Mouse (Mus musculus) left cerebral cortex, postnatal 14 days (tissue): ENCODE measurements around the gene Efna4. TPM values are rescaled to one million over a fixed set of nuclear protein-coding genes. Genes with fewer than 3 reads are reported as not detected.

ENCODE experiments used
- DNase-seq, 2 experiments: peaks; one replicate each; pipeline ENCODE4 v3.0.0; 2021 to 2022; ENCODE audit warnings: low spot score in 2 of 2, mixed read lengths in 1 of 2
- intact Hi-C: fragments of 180-260 bp; cut with DNase I; formaldehyde crosslinking; loops from one replicate; pipeline ENCODE4 v1.15.1; 2025
- total RNA-seq, 2 experiments: library from RNA; stranded (reverse); gene quantifications; 2 replicates each; pipeline ENCODE4 v1.2.3; 2021

The Efna4 gene
- total RNA-seq, 2 experiments from 2014 or later: 0.29 to 0.61 TPM

GRCm38 (mm10) chr3:89337062-89337720 is 637 bp downstream of the Efna4 start:
- intact Hi-C loops: no loop called here
- no peak for DNase-seq

- DNase-seq: no peak
- intact Hi-C loops: no loop called here
Observed at GRCm38 (mm10) chr3:89336529-89336928, 1.3 kb downstream of the Efna4 start.

GRCm38 (mm10) chr3:89333053-89333452 is 4.8 kb downstream of the Efna4 start:
- DNase-seq: no peak
- intact Hi-C loops: no loop called here

GRCm38 (mm10) chr3:89332476-89332875 is 5.4 kb downstream of the Efna4 start:
- DNase-seq: no peak
- intact Hi-C loops: no loop called here

- intact Hi-C loops: no loop called here
- no peak for DNase-seq
Observed at GRCm38 (mm10) chr3:89332013-89332412, 5.8 kb downstream of the Efna4 start.

GRCm38 (mm10) chr3:89331561-89331960 is 6.3 kb downstream of the Efna4 start:
- DNase-seq: no peak
- intact Hi-C loops: no loop called here

GRCm38 (mm10) chr3:89330948-89331347 is 6.9 kb downstream of the Efna4 start:
- DNase-seq: no peak
- intact Hi-C loops: no loop called here

- DNase-seq: no peak
- intact Hi-C loops: no loop called here
Observed at GRCm38 (mm10) chr3:89330346-89330745, 7.5 kb downstream of the Efna4 start.

GRCm38 (mm10) chr3:89328623-89329022 is 9.2 kb downstream of the Efna4 start:
- intact Hi-C loops: no loop called here
- no peak for DNase-seq

- no peak for DNase-seq
Observed at GRCm38 (mm10) chr3:89327371-89327870, 10.4 kb downstream of the Efna4 start.

GRCm38 (mm10) chr3:89325882-89326281 is 11.9 kb downstream of the Efna4 start:
- intact Hi-C loops: no loop called here

More at GRCm38 (mm10) chr3:89327371-89327870, 10.4 kb downstream of the Efna4 start:
- intact Hi-C loops: no loop called here

GRCm38 (mm10) chr3:89322514-89323165 is 15.2 kb downstream of the Efna4 start, which contains the start of gene Efna3:
TSS of gene Efna3 (minus strand) at chr3:89322965.
- peak; percentile 90 to 93 for DNase-seq
- intact Hi-C loops: no loop called here

More at GRCm38 (mm10) chr3:89325882-89326281, 11.9 kb downstream of the Efna4 start:
- no peak for DNase-seq

GRCm38 (mm10) chr3:89322131-89322500 is 15.7 kb downstream of the Efna4 start:
- intact Hi-C loops: no loop called here
- peak in 1 of 2 experiments; percentile 35 for DNase-seq

- intact Hi-C loops: no loop called here
- peak; percentile 49 to 68 for DNase-seq
Observed at GRCm38 (mm10) chr3:89321183-89322130, 16.4 kb downstream of the Efna4 start.

- intact Hi-C loops: no loop called here
- peak; percentile 63 to 65 for DNase-seq
Observed at GRCm38 (mm10) chr3:89320581-89321182, 17.1 kb downstream of the Efna4 start.

- peak; percentile 50 to 51 for DNase-seq
- intact Hi-C loops: loop anchor here (5.0 kb wide), 1 partner anchor 33 kb away; no protein-coding TSS in a partner anchor
Observed at GRCm38 (mm10) chr3:89319591-89320350, 18.1 kb downstream of the Efna4 start.

- intact Hi-C loops: loop anchor here (5.0 kb wide), 1 partner anchor 33 kb away; no protein-coding TSS in a partner anchor
- DNase-seq: no peak
Observed at GRCm38 (mm10) chr3:89318971-89319590, 18.7 kb downstream of the Efna4 start.

GRCm38 (mm10) chr3:89318316-89318715 is 19.5 kb downstream of the Efna4 start:
- intact Hi-C loops: loop anchor here (5.0 kb wide), 1 partner anchor 34 kb away; no protein-coding TSS in a partner anchor
- no peak for DNase-seq
